Mouse (Mus musculus) MEL (cell line): ENCODE measurements around the gene Rab11fip3. TPM values are rescaled to one million over a fixed set of nuclear protein-coding genes. Genes with fewer than 3 reads are reported as not detected.

Experiments used
- DNase-seq: peaks from one replicate; pipeline ENCODE4 v3.0.0; 2011; ENCODE audit warnings: low read depth, low spot score
- H3K27ac ChIP-seq: 2 replicates; pipeline ENCODE4 v1.5.1; 2012; ENCODE audit warnings: low read depth, mild to moderate bottlenecking, control low read depth, low read length, moderate library complexity; ENCODE audit not compliant: control insufficient read depth
- H3K27me3 ChIP-seq, 2 experiments: fragments of 150-350 bp in 1 of 2; sonication (generic) in 1 of 2; 2 replicates each; pipeline ENCODE4 v1.6.1; 2012; ENCODE audit warnings: low read length in 2 of 2, mild to moderate bottlenecking in 2 of 2, improper control_type of control experiment in 1 of 2, moderate library complexity in 1 of 2; ENCODE audit not compliant: insufficient read depth in 2 of 2, control insufficient read depth in 1 of 2
- H3K36me3 ChIP-seq, 2 experiments: 2 replicates each; pipeline ENCODE4 v1.6.1; 2012 to 2014; ENCODE audit warnings: low read length in 2 of 2, improper control_type of control experiment in 1 of 2, inconsistent platforms in 1 of 2, mild to moderate bottlenecking in 1 of 2; ENCODE audit not compliant: insufficient read depth in 2 of 2, control insufficient read depth in 1 of 2
- H3K4me1 ChIP-seq, 2 experiments: fragments of 150-350 bp in 1 of 2; sonication (generic) in 1 of 2; 2 replicates each; pipeline ENCODE4 v1.6.1; 2012; ENCODE audit warnings: low read length in 2 of 2, improper control_type of control experiment in 1 of 2, mild to moderate bottlenecking in 1 of 2; ENCODE audit not compliant: insufficient read depth in 2 of 2, control insufficient read depth in 1 of 2
- H3K4me3 ChIP-seq, 2 experiments: fragments of 150-350 bp in 1 of 2; sonication (generic) in 1 of 2; 2 replicates each; pipeline ENCODE4 v1.5.1; 2012; ENCODE audit warnings: low read depth in 2 of 2, low read length in 2 of 2, mild to moderate bottlenecking in 2 of 2, moderate library complexity in 2 of 2, control low read depth in 1 of 2, improper control_type of control experiment in 1 of 2; ENCODE audit not compliant: control insufficient read depth in 1 of 2, insufficient read depth in 1 of 2
- H3K79me2 ChIP-seq: 2 replicates; pipeline ENCODE4 v1.6.1; 2012; ENCODE audit warnings: mild to moderate bottlenecking, low read length, moderate library complexity; ENCODE audit not compliant: control insufficient read depth, poor library complexity, insufficient read depth
- H3K9ac ChIP-seq: 2 replicates; pipeline ENCODE4 v1.6.1; 2012; ENCODE audit warnings: low read depth, mild to moderate bottlenecking, control low read depth, low read length, moderate library complexity; ENCODE audit not compliant: control insufficient read depth, poor library complexity, severe bottlenecking
- H3K9me3 ChIP-seq: fragments of 150-350 bp; sonication (generic); replicated peaks from 2 replicates; pipeline ENCODE4 v1.6.1; 2012; ENCODE audit warnings: mild to moderate bottlenecking, low read length, improper control_type of control experiment, moderate library complexity; ENCODE audit not compliant: insufficient read depth
- BHLHE40 ChIP-seq: IDR thresholded peaks from 2 replicates; pipeline ENCODE4 v1.6.1; 2012; ENCODE audit warnings: low read depth, mild to moderate bottlenecking, inconsistent platforms, low read length, improper control_type of control experiment, borderline replicate concordance
- CHD1 ChIP-seq: IDR thresholded peaks from 2 replicates; pipeline ENCODE4 v1.6.1; 2012; ENCODE audit warnings: low read depth, mild to moderate bottlenecking, inconsistent platforms, low read length, improper control_type of control experiment
- CTCF ChIP-seq, 3 experiments: IDR thresholded peaks in 2 of 3; conservative IDR thresholded peaks in 1 of 3; 2 replicates each; pipeline ENCODE4 v1.5.1; 2011 to 2012; ENCODE audit warnings: low read length in 3 of 3, low read depth in 2 of 3, mild to moderate bottlenecking in 2 of 3, improper control_type of control experiment in 1 of 3, inconsistent platforms in 1 of 3, mixed read lengths in 1 of 3, moderate library complexity in 1 of 3; ENCODE audit not compliant: control insufficient read depth in 1 of 3, insufficient read depth in 1 of 3, poor library complexity in 1 of 3, severe bottlenecking in 1 of 3
- ELF1 ChIP-seq: IDR thresholded peaks from 2 replicates; pipeline ENCODE4 v1.6.1; 2014; ENCODE audit warnings: low read depth, mild to moderate bottlenecking, inconsistent platforms, low read length, improper control_type of control experiment, moderate library complexity
- EP300 ChIP-seq, 2 experiments: IDR thresholded peaks; 2 replicates each; pipeline ENCODE4 v1.6.1; 2011; ENCODE audit warnings: improper control_type of control experiment in 2 of 2, low read length in 2 of 2, low read depth in 1 of 2, mild to moderate bottlenecking in 1 of 2
- ETS1 ChIP-seq: IDR thresholded peaks from 2 replicates; pipeline ENCODE4 v1.6.1; 2012; ENCODE audit warnings: low read depth, mild to moderate bottlenecking, inconsistent platforms, low read length, improper control_type of control experiment, moderate library complexity
- GATA1 ChIP-seq: IDR thresholded peaks from 2 replicates; pipeline ENCODE4 v1.6.1; 2011; ENCODE audit warnings: low read depth, low read length, improper control_type of control experiment
- HCFC1 ChIP-seq: IDR thresholded peaks from 2 replicates; pipeline ENCODE4 v1.6.1; 2012; ENCODE audit warnings: low read depth, mild to moderate bottlenecking, inconsistent platforms, low read length, improper control_type of control experiment, moderate library complexity
- MAFK ChIP-seq: IDR thresholded peaks from 2 replicates; pipeline ENCODE4 v1.6.1; 2011; ENCODE audit warnings: low read depth, mild to moderate bottlenecking, low read length, improper control_type of control experiment, borderline replicate concordance
- MAX ChIP-seq: IDR thresholded peaks from 2 replicates; pipeline ENCODE4 v1.6.1; 2011; ENCODE audit warnings: low read length, improper control_type of control experiment
- MXI1 ChIP-seq: IDR thresholded peaks from 2 replicates; pipeline ENCODE4 v1.6.1; 2011; ENCODE audit warnings: mild to moderate bottlenecking, low read depth, low read length, improper control_type of control experiment
- MYC ChIP-seq: IDR thresholded peaks from 2 replicates; pipeline ENCODE4 v1.6.1; 2011; ENCODE audit warnings: low read depth, mild to moderate bottlenecking, low read length, improper control_type of control experiment, moderate library complexity
- NELFE ChIP-seq: IDR thresholded peaks from 2 replicates; pipeline ENCODE4 v1.6.1; 2011; ENCODE audit warnings: low read depth, low read length, improper control_type of control experiment
- RCOR1 ChIP-seq: IDR thresholded peaks from 2 replicates; pipeline ENCODE4 v1.6.1; 2012; ENCODE audit warnings: low read depth, mild to moderate bottlenecking, inconsistent platforms, low read length, improper control_type of control experiment
- SIN3A ChIP-seq: IDR thresholded peaks from 2 replicates; pipeline ENCODE4 v1.6.1; 2012; ENCODE audit warnings: low read length, improper control_type of control experiment, inconsistent platforms
- TAL1 ChIP-seq: IDR thresholded peaks from 2 replicates; pipeline ENCODE4 v1.6.1; 2012; ENCODE audit warnings: mild to moderate bottlenecking, inconsistent platforms, low read length, moderate library complexity, mixed read lengths
- TCF12 ChIP-seq: IDR thresholded peaks from 2 replicates; pipeline ENCODE4 v1.6.1; 2014; ENCODE audit warnings: low read depth, mild to moderate bottlenecking, inconsistent platforms, low read length, improper control_type of control experiment, moderate library complexity
- UBTF ChIP-seq: IDR thresholded peaks from 2 replicates; pipeline ENCODE4 v1.6.1; 2012; ENCODE audit warnings: low read depth, mild to moderate bottlenecking, inconsistent platforms, low read length, improper control_type of control experiment, moderate library complexity, borderline replicate concordance; ENCODE audit not compliant: insufficient read depth
- USF1 ChIP-seq: IDR thresholded peaks from 2 replicates; pipeline ENCODE4 v1.6.1; 2014; ENCODE audit warnings: low read depth, mild to moderate bottlenecking, inconsistent platforms, low read length, improper control_type of control experiment, moderate library complexity
- ZC3H11A ChIP-seq: IDR thresholded peaks from 2 replicates; pipeline ENCODE4 v1.6.1; 2012; ENCODE audit warnings: low read depth, mild to moderate bottlenecking, inconsistent platforms, low read length, improper control_type of control experiment
- ZKSCAN1 ChIP-seq: IDR thresholded peaks from 2 replicates; pipeline ENCODE4 v1.6.1; 2012; ENCODE audit warnings: low read depth, mild to moderate bottlenecking, inconsistent platforms, low read length, improper control_type of control experiment, moderate library complexity
- ZMIZ1 ChIP-seq: IDR thresholded peaks from 2 replicates; pipeline ENCODE4 v1.6.1; 2012; ENCODE audit warnings: low read depth, mild to moderate bottlenecking, inconsistent platforms, low read length, improper control_type of control experiment, moderate library complexity
- polyA plus RNA-seq, 2 experiments: library from polyadenylated mRNA; stranded (reverse) in 1 of 2; unstranded in 1 of 2; fragments of >175 nt in 1 of 2; fragments of >200 nt in 1 of 2; gene quantifications; 2 replicates each; pipeline versions ENCODE4 v1.2.1 to v1.2.4; 2012; ENCODE audit warnings: low replicate concordance in 2 of 2, low read depth in 1 of 2; ENCODE audit not compliant: insufficient read length in 2 of 2, insufficient read depth in 1 of 2, missing spikeins in 1 of 2
- total RNA-seq: library from RNA; depleted of rRNA; stranded (reverse); fragments of 300-350 nt; gene quantifications from 2 replicates; pipeline ENCODE4 v1.2.3, GENCODE M21; 2012

Rab11fip3 gene
- total and polyA plus RNA-seq, 3 experiments, result 3.2 to 18.9 TPM; not detected in 1

DNA sequence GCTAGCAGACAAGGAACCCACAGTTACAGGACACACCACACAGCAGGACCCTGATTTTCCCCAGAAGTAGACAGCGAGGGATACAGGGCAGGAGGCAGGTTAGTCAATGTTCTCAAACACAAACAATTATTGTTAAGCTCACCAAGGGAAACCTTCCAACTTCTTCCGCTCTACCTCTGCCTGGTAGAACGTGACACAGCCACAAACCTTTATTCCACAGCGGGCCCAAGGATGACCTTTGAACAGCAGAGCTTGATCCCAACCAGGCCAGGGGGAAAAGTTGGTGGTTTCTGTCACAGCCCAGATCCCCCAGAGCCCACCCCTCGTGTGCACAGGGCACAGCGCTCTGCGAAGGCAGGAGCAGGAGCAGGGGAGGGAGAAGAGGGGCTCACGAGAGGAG, 45.4 kb downstream of the Rab11fip3 start:
- Histone ChIP-seq H3K79me2 (no peaks in the 10 kb centered on the region), H3K9ac (no peak overlapping the region), H3K4me1 (peaks cover 0 to 4% of the 10 kb centered on the region in 2 experiments; a peak in 2 of 4 replicates), H3K27ac (no peak overlapping the region), H3K36me3 (peaks cover 0 to 3% of the 10 kb centered on the region in 2 experiments; a peak in 2 of 4 replicates), H3K27me3 (no peaks in the 10 kb centered on the region), H3K4me3 (no peak overlapping the region), H3K9me3 (no peaks in the 10 kb centered on the region)
- no peak for DNase-seq
- no peak for TF ChIP-seq MAFK
- TF ChIP-seq HCFC1, result no peak
- TF ChIP-seq TCF12, result no peak
- TF ChIP-seq BHLHE40, result no peak
- TF ChIP-seq ZMIZ1, result no peak
- TF ChIP-seq GATA1, result no peak
- no peak for TF ChIP-seq ELF1
- no peak for TF ChIP-seq MAX
- TF ChIP-seq ZC3H11A, result no peak
- no peak for TF ChIP-seq MYC
- no peak for TF ChIP-seq ETS1

DNA sequence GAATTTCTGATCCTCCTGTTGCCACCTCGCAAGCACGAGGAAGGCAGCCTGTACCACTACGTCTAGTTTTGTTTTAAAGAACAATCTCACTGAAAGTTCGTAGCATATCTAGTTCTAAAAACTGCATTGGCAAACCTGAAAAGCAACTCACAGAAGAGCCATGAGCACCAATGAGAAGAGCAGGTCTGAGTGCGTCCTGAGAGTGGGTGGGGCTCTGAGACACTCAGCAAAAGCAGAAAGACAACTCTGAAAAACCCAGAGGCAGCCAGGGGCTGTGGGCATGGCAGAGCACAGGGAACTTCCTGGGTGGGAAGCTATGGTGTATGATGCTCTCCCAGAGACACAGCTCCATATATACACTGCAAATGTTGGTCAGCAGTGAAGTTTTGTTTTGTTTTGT, 46.2 kb downstream of the Rab11fip3 start:
- DNase-seq, result no peak
- no peak overlapping the region for H3K27ac ChIP-seq
- H3K9me3 ChIP-seq, result no peaks in the 10 kb centered on the region
- peaks cover 0 to 4% of the 10 kb centered on the region in 2 experiments; a peak in 2 of 4 replicates for H3K4me1 ChIP-seq
- H3K79me2 ChIP-seq, result no peaks in the 10 kb centered on the region
- no peak overlapping the region for H3K9ac ChIP-seq
- H3K4me3 ChIP-seq, result no peak overlapping the region
- no peak for TF ChIP-seq TAL1
- TF ChIP-seq USF1, result no peak
- TF ChIP-seq ZKSCAN1, result no peak
- no peak for TF ChIP-seq EP300 (IDR thresholded peaks at IDR 0.05; ENCODE audit: low read depth in 1 of 2, low read length in 2 of 2)
- no peak for TF ChIP-seq SIN3A
- no peak for TF ChIP-seq MXI1
- no peak for TF ChIP-seq TCF12
- TF ChIP-seq ETS1, result no peak
- no peak for TF ChIP-seq RCOR1
- no peak for TF ChIP-seq UBTF
- no peak for TF ChIP-seq NELFE
- no peak for TF ChIP-seq CTCF (IDR thresholded peaks at IDR 0.05 in 2 of 3, conservative IDR thresholded peaks at IDR 0.05 in 1 of 3; ENCODE audit: control insufficient read depth in 1 of 3, insufficient read depth in 1 of 3, low read depth in 2 of 3, low read length in 3 of 3, poor library complexity in 1 of 3, severe bottlenecking in 1 of 3)
- TF ChIP-seq CHD1, result no peak
- peaks cover 0 to 3% of the 10 kb centered on the region in 2 experiments; a peak in 1 of 4 replicates for H3K36me3 ChIP-seq
- no peaks in the 10 kb centered on the region for H3K27me3 ChIP-seq
